Mouse (Mus musculus) 3T3-L1 (cell line): ENCODE results near the gene Borcs5.
A peak's percentile ranks its signal among the peaks of the same experiment; 100 is the strongest.

Experiments
- DNase-seq: peaks from one replicate; pipeline ENCODE4 v3.0.0-alpha.2; 2015; ENCODE audit warnings: low read depth, low spot score

Borcs5 gene

GRCm38 (mm10) chr6:134716168-134716587 is 76.9 kb downstream of the Borcs5 start:
- DNase-seq = peak; percentile 10

GRCm38 (mm10) chr6:134717886-134718667 is 78.8 kb downstream of the Borcs5 start:
- no peak for DNase-seq

GRCm38 (mm10) chr6:134718668-134719065 is 79.4 kb downstream of the Borcs5 start:
- DNase-seq = no peak

- no peak for DNase-seq
These were observed 79.8 kb downstream of the Borcs5 start for GRCm38 (mm10) chr6:134719156-134719555.

- DNase-seq = no peak
These were observed 80.8 kb downstream of the Borcs5 start for GRCm38 (mm10) chr6:134720150-134720549.

- no peak for DNase-seq
These were observed 82.5 kb downstream of the Borcs5 start for GRCm38 (mm10) chr6:134721729-134722269.

GRCm38 (mm10) chr6:134722906-134723305 is 83.6 kb downstream of the Borcs5 start:
- DNase-seq = no peak

GRCm38 (mm10) chr6:134723326-134723725 is 84.0 kb downstream of the Borcs5 start:
- DNase-seq = no peak

GRCm38 (mm10) chr6:134723833-134724553 is 84.7 kb downstream of the Borcs5 start:
- no peak for DNase-seq

- no peak for DNase-seq
These were observed 86.1 kb downstream of the Borcs5 start for GRCm38 (mm10) chr6:134725406-134725805.

- DNase-seq = no peak
These were observed 91.7 kb downstream of the Borcs5 start for GRCm38 (mm10) chr6:134730978-134731377.

- DNase-seq = no peak
These were observed 93.5 kb downstream of the Borcs5 start for GRCm38 (mm10) chr6:134732813-134733212.

GRCm38 (mm10) chr6:134733800-134734221 is 94.5 kb downstream of the Borcs5 start:
- DNase-seq = no peak

- peak; percentile 19 for DNase-seq
These were observed 97.5 kb downstream of the Borcs5 start for GRCm38 (mm10) chr6:134736853-134737252.

- DNase-seq = no peak
These were observed 104.3 kb downstream of the Borcs5 start for GRCm38 (mm10) chr6:134743568-134743967.

GRCm38 (mm10) chr6:134745876-134746275 is 106.6 kb downstream of the Borcs5 start:
- no peak for DNase-seq

GRCm38 (mm10) chr6:134748126-134748525 is 108.8 kb downstream of the Borcs5 start:
- no peak for DNase-seq

GRCm38 (mm10) chr6:134751087-134751486 is 111.8 kb downstream of the Borcs5 start:
- DNase-seq = no peak

- peak; percentile 45 for DNase-seq
These were observed 112.8 kb downstream of the Borcs5 start for GRCm38 (mm10) chr6:134751883-134752647.

GRCm38 (mm10) chr6:134753412-134753811 is 114.1 kb downstream of the Borcs5 start:
- peak; percentile 67 for DNase-seq

GRCm38 (mm10) chr6:134753858-134754257 is 114.5 kb downstream of the Borcs5 start:
- DNase-seq = no peak

- DNase-seq = no peak
These were observed 116.7 kb downstream of the Borcs5 start for GRCm38 (mm10) chr6:134756058-134756457.
